Mouse (Mus musculus) forelimb bud, embryonic 11.5 days (tissue): ENCODE data around the gene Olfr1156.

Source experiments
- DNase-seq: peaks from one replicate; pipeline ENCODE4 v3.0.0-alpha.2; 2012; ENCODE audit warnings: low read depth, low spot score

Olfr1156 gene

GRCm38 (mm10) chr2:87953000-87953399 is at the start of gene Olfr1156:
Gene Olfr1156 (minus strand): TSS chr2:87953100.
- no peak for DNase-seq

- no peak for DNase-seq
Measured at GRCm38 (mm10) chr2:87989813-87990212, 36.9 kb upstream of the Olfr1156 start, which contains the start of gene Olfr1158. Gene Olfr1158 (plus strand): TSS chr2:87990113.

GRCm38 (mm10) chr2:87974563-87974962 is 21.7 kb upstream of the Olfr1156 start, which contains the start of gene Olfr74:
Gene Olfr74 (minus strand): TSS chr2:87974663.
- no peak for DNase-seq

- DNase-seq, result no peak
Measured at GRCm38 (mm10) chr2:87968199-87968598, 15.3 kb upstream of the Olfr1156 start, which contains the start of gene Olfr1157. Gene Olfr1157 (minus strand): TSS chr2:87968299.

- no peak for DNase-seq
Measured at GRCm38 (mm10) chr2:87945037-87945436, 7.9 kb downstream of the Olfr1156 start, which contains the start of gene Olfr1155. Gene Olfr1155 (minus strand): TSS chr2:87945137.

GRCm38 (mm10) chr2:87905066-87905465 is 47.8 kb downstream of the Olfr1156 start, which contains the start of gene Olfr1154:
Gene Olfr1154 (minus strand): TSS chr2:87905166.
- no peak for DNase-seq
